Mouse (Mus musculus) liver, embryonic 13.5 days (tissue): Measurements from ENCODE around the gene Acp5. TPM values are rescaled to one million over a fixed set of nuclear protein-coding genes. Genes with fewer than 3 reads are reported as not detected.

Source experiments
- ATAC-seq: fragments of 200-750 bp; cut with Nextera tagmentation; 2 replicates; pipeline ENCODE4 v1.8.0; 2017; ENCODE audit warnings: low read depth, mild to moderate bottlenecking, moderate number of reproducible peaks, moderate library complexity
- DNase-seq: peaks from one replicate; pipeline ENCODE4 v3.0.0; 2022
- H3K27ac ChIP-seq: fragments of 300-500 bp; sonication (generic); 2 replicates; pipeline ENCODE4 v1.5.1; 2015; ENCODE audit warnings: moderate library complexity, mild to moderate bottlenecking, inconsistent platforms
- H3K27me3 ChIP-seq: fragments of 300-500 bp; sonication (generic); 2 replicates; pipeline ENCODE4 v1.6.1; 2015; ENCODE audit warnings: mild to moderate bottlenecking, inconsistent platforms
- H3K36me3 ChIP-seq: fragments of 300-500 bp; sonication (generic); 2 replicates; pipeline ENCODE4 v1.6.1; 2015; ENCODE audit warnings: mild to moderate bottlenecking, inconsistent platforms
- H3K4me1 ChIP-seq: fragments of 300-500 bp; sonication (generic); replicated peaks from 2 replicates; pipeline ENCODE4 v1.6.1; 2015; ENCODE audit warnings: inconsistent platforms
- H3K4me2 ChIP-seq: fragments of 300-500 bp; sonication (generic); 2 replicates; pipeline ENCODE4 v1.6.1; 2015; ENCODE audit warnings: inconsistent platforms, mild to moderate bottlenecking, moderate library complexity
- H3K4me3 ChIP-seq: fragments of 300-500 bp; sonication (generic); replicated peaks from 2 replicates; pipeline ENCODE4 v1.5.1; 2015; ENCODE audit warnings: mild to moderate bottlenecking, inconsistent platforms
- H3K9ac ChIP-seq: fragments of 300-500 bp; sonication (generic); 2 replicates; pipeline ENCODE4 v1.6.1; 2015; ENCODE audit warnings: mild to moderate bottlenecking, inconsistent platforms
- H3K9me3 ChIP-seq: fragments of 300-500 bp; sonication (generic); replicated peaks from 2 replicates; pipeline ENCODE4 v1.6.1; 2016; ENCODE audit warnings: inconsistent platforms
- WGBS: fragments of 180-500 bp; shearing (Covaris S2); methylation state at CpG from one replicate; pipeline ENCODE4 v1.1.7; 2015; ENCODE audit not compliant: insufficient replicate concordance; 5-methylcytosine and 5-hydroxymethylcytosine counted together
- polyA plus RNA-seq: library from polyadenylated mRNA; unstranded; fragments of >200 nt; fragmentation: Nextera tagmentation; extraction: Ambion mirVana; gene quantifications from 2 replicates; pipeline ENCODE4 v1.2.1, GENCODE M21; 2015

The Acp5 gene
- polyA plus RNA-seq, 1 experiment from 2014 or later = 184 TPM

- Histone ChIP-seq H3K27ac (peak overlapping the region; percentile 87), H3K4me3 (no peak overlapping the region), H3K27me3 (no peaks in the 10 kb centered on the region), H3K36me3 (peaks cover 14% of the 10 kb centered on the region), H3K4me2 (peak overlapping the region; percentile 35), H3K9ac (peak overlapping the region; percentile 37; the same call in 1 of the 2 replicates), H3K4me1 (peaks cover 86% of the 10 kb centered on the region), H3K9me3 (no peaks in the 10 kb centered on the region)
- ATAC-seq (peak; percentile 70), DNase-seq (peak; percentile 61)
Observed at GRCm38 (mm10) chr9:22121545-22121944, 14.0 kb downstream of the Acp5 start.

- no peak for DNase-seq
- Histone ChIP-seq H3K4me3 (no peak overlapping the region), H3K27me3 (no peaks in the 10 kb centered on the region), H3K27ac (peak overlapping the region; percentile 87; the same call in 1 of the 2 replicates), H3K9ac (0 out of 2 replicates have a peak overlapping the region, but pooled peaks have one; percentile 8), H3K9me3 (no peaks in the 10 kb centered on the region), H3K4me1 (peaks cover 82% of the 10 kb centered on the region), H3K36me3 (peaks cover 3% of the 10 kb centered on the region; the same call in 1 of the 2 replicates), H3K4me2 (no peak overlapping the region)
- ATAC-seq = no peak
- WGBS = 78% methylated on average over 4 of the region's 4 CpGs
Observed at GRCm38 (mm10) chr9:22119543-22119942, 16.0 kb downstream of the Acp5 start.

DNA sequence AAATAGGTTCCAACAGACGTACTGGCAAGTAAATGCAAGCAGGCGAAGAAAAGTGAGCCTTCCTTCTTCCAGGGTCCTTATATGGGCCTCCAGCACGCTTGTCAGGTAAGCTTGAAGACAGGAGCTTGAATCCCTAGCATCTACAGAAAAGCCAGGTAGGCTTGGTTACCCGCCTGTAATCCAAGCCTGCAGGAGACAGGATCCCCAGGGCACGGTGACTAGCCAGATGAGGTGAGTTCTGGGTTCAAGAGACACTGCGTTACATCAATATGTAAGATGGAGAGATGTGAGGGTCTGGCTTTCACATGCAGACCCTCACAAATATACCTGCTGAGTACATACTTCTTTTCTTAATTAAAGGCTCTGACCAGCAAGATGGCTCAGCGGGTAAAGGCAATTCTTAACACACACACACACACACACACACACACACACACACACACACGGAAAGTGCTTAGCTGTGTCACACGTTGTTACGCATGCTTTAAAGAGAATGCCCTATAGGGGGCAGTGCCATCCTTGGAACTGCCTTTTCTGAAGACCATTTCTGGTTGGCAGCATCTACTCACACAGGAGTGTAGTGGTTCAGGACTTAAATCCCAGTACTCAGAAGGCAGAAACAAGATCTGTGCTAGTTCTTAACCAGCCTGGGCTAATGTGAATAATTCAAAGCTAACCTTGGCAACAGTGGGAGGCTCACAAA is 17.6 kb downstream of the Acp5 start:
- ATAC-seq (no peak), DNase-seq (peak; percentile 67)
- no peaks in the 10 kb centered on the region for H3K9me3 ChIP-seq
- peaks cover 16% of the 10 kb centered on the region for H3K36me3 ChIP-seq
- H3K4me1 ChIP-seq = peaks cover 65% of the 10 kb centered on the region
- peak overlapping the region; percentile 61 for H3K27ac ChIP-seq
- peak overlapping the region; percentile 68 for H3K9ac ChIP-seq
- peak overlapping the region; percentile 92 for H3K4me3 ChIP-seq
- 34% methylated on average over 10 of the region's 10 CpGs for WGBS
- H3K27me3 ChIP-seq = no peaks in the 10 kb centered on the region
- peak overlapping the region; percentile 92 for H3K4me2 ChIP-seq

DNA sequence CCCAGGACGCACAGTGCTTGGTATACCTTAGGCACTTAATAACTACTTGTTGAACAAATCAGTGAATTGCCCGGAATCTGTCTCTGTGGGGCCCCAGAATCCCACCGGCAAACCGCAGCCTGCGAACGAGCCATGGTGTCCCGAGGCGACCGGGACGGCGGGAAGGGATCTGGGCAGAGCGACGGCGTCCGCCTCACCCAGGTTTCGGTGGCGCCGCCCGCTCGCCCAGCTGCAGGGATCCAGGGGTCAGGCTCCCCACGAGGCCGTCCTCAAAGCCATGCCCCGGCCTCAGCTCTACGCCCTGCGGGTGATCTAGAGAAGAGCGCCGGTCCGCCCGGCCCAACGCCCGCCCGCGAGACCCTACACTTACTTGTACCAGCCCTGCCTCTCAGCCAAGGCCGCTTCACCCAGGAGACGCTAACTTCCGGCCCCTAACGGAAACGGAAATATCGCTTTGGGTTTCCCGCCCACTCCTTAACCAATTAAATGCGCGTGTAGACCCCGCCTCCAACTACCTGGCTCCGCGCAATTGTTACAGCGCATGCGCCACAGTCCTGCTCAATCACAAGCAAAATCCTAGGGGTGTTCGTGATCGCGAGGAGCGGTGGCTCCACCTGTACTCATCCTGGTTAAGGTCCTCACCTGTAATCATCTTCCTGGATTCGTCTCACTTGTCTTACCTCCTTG is 18.6 kb downstream of the Acp5 start, which contains the start of gene Elof1:
Gene Elof1, minus strand, starts transcription at position 433 of the 687 bp plus-strand sequence.
- Histone ChIP-seq H3K9ac (peak within 1 kb of the TSS; percentile 89), H3K4me3 (peak within 1 kb of the TSS; percentile 92), H3K36me3 (peaks cover 26% of the 10 kb centered on the region), H3K4me2 (peak within 1 kb of the TSS; percentile 92), H3K4me1 (peaks cover 55% of the 10 kb centered on the region), H3K27me3 (no peaks in the 10 kb centered on the region), H3K9me3 (no peaks in the 10 kb centered on the region), H3K27ac (peak within 1 kb of the TSS; percentile 82)
- under 1% methylated on average over 52 of the region's 52 CpGs for WGBS
- ATAC-seq (peak; percentile 90), DNase-seq (peak; percentile 93)

- peak overlapping the region; percentile 92 for H3K4me2 ChIP-seq
- no peaks in the 10 kb centered on the region for H3K9me3 ChIP-seq
- H3K4me3 ChIP-seq = peak overlapping the region; percentile 92
- peaks cover 34% of the 10 kb centered on the region for H3K36me3 ChIP-seq
- peaks cover 47% of the 10 kb centered on the region for H3K4me1 ChIP-seq
- H3K27ac ChIP-seq = peak overlapping the region; percentile 82; the same call in 1 of the 2 replicates
- DNase-seq (no peak), ATAC-seq (no peak)
- H3K9ac ChIP-seq = peak overlapping the region; percentile 89
- WGBS = 26% methylated on average over 15 of the region's 15 CpGs
- no peaks in the 10 kb centered on the region for H3K27me3 ChIP-seq
Observed at GRCm38 (mm10) chr9:22116086-22116485, 19.4 kb downstream of the Acp5 start.

- WGBS = 83% methylated on average over 4 of the region's 4 CpGs
- no peak for ATAC-seq
- Histone ChIP-seq H3K4me3 (peak overlapping the region; percentile 92), H3K27ac (no peak overlapping the region), H3K27me3 (no peaks in the 10 kb centered on the region), H3K4me2 (peak overlapping the region; percentile 92), H3K9me3 (no peaks in the 10 kb centered on the region), H3K9ac (peak overlapping the region; percentile 89), H3K36me3 (peaks cover 38% of the 10 kb centered on the region), H3K4me1 (peaks cover 43% of the 10 kb centered on the region)
- DNase-seq = no peak
Observed at GRCm38 (mm10) chr9:22115635-22116034, 19.9 kb downstream of the Acp5 start.

GRCm38 (mm10) chr9:22108194-22108593 is 27.3 kb downstream of the Acp5 start:
- Histone ChIP-seq H3K36me3 (peaks cover 36% of the 10 kb centered on the region), H3K4me1 (no peaks in the 10 kb centered on the region), H3K4me3 (no peak overlapping the region), H3K4me2 (no peak overlapping the region), H3K27ac (no peak overlapping the region), H3K9ac (no peak overlapping the region), H3K9me3 (no peaks in the 10 kb centered on the region), H3K27me3 (peaks cover 13% of the 10 kb centered on the region; the same call in 1 of the 2 replicates)
- DNase-seq (no peak), ATAC-seq (peak; percentile 18; the same call in 1 of the 2 replicates)
- WGBS = 78% methylated on average over 9 of the region's 9 CpGs

DNA sequence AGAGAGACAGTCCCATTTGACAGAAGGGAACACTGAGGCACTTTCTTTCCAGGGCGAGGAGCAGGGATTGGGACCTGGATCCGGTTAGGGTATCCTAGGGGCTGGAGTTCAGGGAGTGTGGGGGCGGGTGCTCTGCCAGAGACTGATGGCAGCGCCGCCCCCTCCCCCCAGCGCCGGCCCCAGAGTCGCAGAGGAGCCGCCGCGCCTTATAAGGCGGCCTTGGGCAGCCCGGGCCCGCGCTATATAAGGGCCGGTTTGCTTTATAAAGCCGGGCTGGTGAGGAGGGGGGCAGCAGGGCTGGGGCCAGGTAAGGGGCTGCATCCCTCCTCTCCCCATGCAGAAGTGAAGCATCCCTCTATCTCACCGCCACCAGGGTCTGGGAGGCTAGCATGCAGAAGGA is 35.6 kb downstream of the Acp5 start:
- no peak overlapping the region for H3K27ac ChIP-seq
- no peak for DNase-seq

DNA sequence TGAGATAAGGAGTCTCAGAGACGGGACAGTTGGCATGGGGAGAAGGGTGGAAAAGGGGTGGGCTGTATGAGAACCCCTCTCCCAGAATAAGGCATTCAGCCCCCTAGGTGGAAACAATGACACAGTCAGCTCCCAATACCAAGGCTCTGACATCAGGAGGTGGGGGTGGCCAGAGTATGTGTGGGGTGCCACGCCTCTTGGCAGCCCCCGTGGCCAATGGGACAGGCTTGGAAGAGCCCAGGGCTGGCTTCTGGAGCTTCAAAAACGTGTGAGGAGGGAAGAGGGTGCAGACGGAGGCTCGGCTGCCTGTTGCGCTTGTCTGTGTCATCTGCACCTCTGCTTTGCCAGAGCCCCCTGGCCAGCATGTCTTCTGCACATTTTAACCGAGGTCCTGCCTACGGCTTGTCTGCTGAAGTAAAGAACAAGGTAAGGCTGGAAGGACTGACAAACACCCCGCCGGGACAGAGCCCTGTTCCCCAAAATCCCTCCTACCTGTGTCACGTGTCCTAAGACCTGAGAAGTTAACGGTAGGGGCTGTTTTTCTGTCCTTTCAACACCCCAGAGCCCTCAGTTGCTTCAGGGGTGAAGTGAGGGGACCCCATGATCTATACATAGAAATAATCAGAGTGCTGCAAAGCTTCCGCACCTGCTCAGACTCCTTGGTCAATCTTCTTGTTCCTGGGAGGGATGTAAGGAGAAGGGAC is 36.4 kb downstream of the Acp5 start, which contains the start of gene Cnn1:
Gene Cnn1, plus strand, starts transcription at position 224 of the 704 bp plus-strand sequence.
- Histone ChIP-seq H3K9ac (no peak within 1 kb of the TSS), H3K4me3 (no peak within 1 kb of the TSS), H3K27me3 (peaks cover 83% of the 10 kb centered on the region), H3K36me3 (no peaks in the 10 kb centered on the region), H3K27ac (no peak within 1 kb of the TSS), H3K9me3 (no peaks in the 10 kb centered on the region), H3K4me2 (no peak within 1 kb of the TSS), H3K4me1 (peaks cover 18% of the 10 kb centered on the region)
- 6% methylated on average over 14 of the region's 14 CpGs for WGBS
- DNase-seq (no peak), ATAC-seq (no peak)

More for the DNA sequence above, 35.6 kb downstream of the Acp5 start:
- Histone ChIP-seq H3K27me3 (peaks cover 82% of the 10 kb centered on the region), H3K4me1 (peaks cover 18% of the 10 kb centered on the region), H3K4me3 (no peak overlapping the region), H3K4me2 (no peak overlapping the region), H3K9me3 (no peaks in the 10 kb centered on the region), H3K9ac (no peak overlapping the region), H3K36me3 (no peaks in the 10 kb centered on the region)
- ATAC-seq = no peak
- 5% methylated on average over 18 of the region's 18 CpGs for WGBS

GRCm38 (mm10) chr9:22095854-22096307 is 39.6 kb downstream of the Acp5 start:
- DNase-seq (peak; percentile 78), ATAC-seq (peak; percentile 83)
- Histone ChIP-seq H3K9ac (peak overlapping the region; percentile 71), H3K27me3 (peaks cover 67% of the 10 kb centered on the region), H3K9me3 (no peaks in the 10 kb centered on the region), H3K4me1 (peaks cover 18% of the 10 kb centered on the region), H3K27ac (no peak overlapping the region), H3K4me3 (peak overlapping the region; percentile 52), H3K36me3 (no peaks in the 10 kb centered on the region), H3K4me2 (peak overlapping the region; percentile 77)
- 2% methylated on average over 24 of the region's 24 CpGs for WGBS

- H3K4me1 ChIP-seq = peaks cover 8% of the 10 kb centered on the region
- ATAC-seq (no peak), DNase-seq (no peak)
- no peak overlapping the region for H3K4me3 ChIP-seq
- H3K9ac ChIP-seq = no peak overlapping the region
- no peak overlapping the region for H3K27ac ChIP-seq
- no peak overlapping the region for H3K4me2 ChIP-seq
- H3K36me3 ChIP-seq = no peaks in the 10 kb centered on the region
- 79% methylated on average over 6 of the region's 6 CpGs for WGBS
- H3K9me3 ChIP-seq = no peaks in the 10 kb centered on the region
- peaks cover 36% of the 10 kb centered on the region for H3K27me3 ChIP-seq
Observed at GRCm38 (mm10) chr9:22092746-22093145, 42.8 kb downstream of the Acp5 start.
